Mouse (Mus musculus) lung, adult 2 months (tissue): ENCODE measurements around the gene Hsh2d.

Experiments
- CTCF ChIP-seq: fragments of 200-500 bp; IDR thresholded peaks from 2 replicates; pipeline ENCODE4 v1.5.1; 2011; ENCODE audit warnings: mild to moderate bottlenecking, low read length, control low read depth; ENCODE audit not compliant: insufficient read depth
- POLR2A ChIP-seq: fragments of 200-500 bp; IDR thresholded peaks from 2 replicates; pipeline ENCODE4 v1.6.1; 2011; ENCODE audit warnings: low read depth, mild to moderate bottlenecking, control low read depth, low read length, borderline replicate concordance; ENCODE audit errors: extremely low read depth

GRCm38 (mm10) chr8:72208582-72208981, 19.1 kb downstream of the Hsh2d start:
- TF ChIP-seq CTCF (no peak), POLR2A (no peak)
